In the genomic region with DNA sequence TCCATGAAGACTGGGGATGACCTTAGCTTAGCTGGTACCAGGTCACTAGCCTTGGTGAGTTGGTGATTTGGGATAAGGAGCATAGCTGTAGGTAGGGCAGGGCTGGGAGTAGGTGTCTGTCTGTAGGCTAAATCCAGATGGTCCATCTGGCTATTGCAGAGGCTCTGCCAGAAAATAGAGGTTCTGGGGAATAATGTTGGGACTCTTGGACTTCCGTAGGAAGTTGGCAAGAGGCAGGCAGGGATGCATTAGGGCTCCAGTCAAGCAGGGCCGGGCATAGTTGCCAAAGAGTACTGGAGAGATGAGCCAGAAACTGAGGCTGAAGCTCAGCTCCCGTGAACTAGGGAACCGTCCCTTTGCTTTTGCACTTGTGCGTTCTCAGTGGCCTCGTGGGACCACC, we compare ENCODE assay signal across 22 mouse cellular contexts.
DNase-seq lines count a peak whose midpoint lies in the region; ATAC-seq and TF ChIP-seq lines count a peak whose summit lies in the region.
"Had no signal": no experiment of that assay in that cellular context is flagged by ENCODE, and none has a peak within 500 bp of the region (broad histone marks: within the 10 kb centered on the region; RNA-seq: fewer than 3 reads in every experiment).

No protein-coding gene starts in this region.

- H3K4me3 ChIP-seq in left cerebral cortex, adult 2 months, result no peak overlapping the region
- H3K4me3 ChIP-seq: forebrain, embryonic 15.5 days; heart, adult 2 months; liver, embryonic 13.5 days; midbrain, embryonic 12.5 days; neural tube, embryonic 15.5 days had no signal

- DNase-seq in left cerebral cortex, adult 2 months (ENCODE audit: extremely low spot score in 1 of 2, low spot score in 2 of 2), result no peak
- DNase-seq in left cerebral cortex, postnatal 14 days (ENCODE audit: low spot score in 2 of 2), result no peak
- DNase-seq in cerebellum, adult 11-12 months, result peak; percentile 85
- peak; percentile 83 for DNase-seq in cerebellum, adult 9-10 months
- no peak for DNase-seq in kidney, postnatal 4 days
- no peak for DNase-seq in thymus, postnatal 4 days
- DNase-seq: adrenal gland, postnatal 14 days; gastrocnemius, postnatal 25 days; heart, adult 2 months; heart, postnatal 4 days; kidney, adult 2 months; liver, embryonic 13.5 days; lung, adult 2 months; lung, postnatal 14 days; spleen, adult 18-20 months had no signal

- no peak for TF ChIP-seq CTCF in left cerebral cortex, adult 2 months (IDR thresholded peaks at IDR 0.05)

- H3K27ac ChIP-seq in left cerebral cortex, adult 2 months, result peak overlapping the region; percentile 53; the same call in 1 of the 2 replicates
- H3K27ac ChIP-seq: heart, adult 2 months; hindbrain, embryonic 14.5 days; kidney, postnatal 0 days; liver, embryonic 13.5 days; midbrain, embryonic 12.5 days; neural tube, embryonic 15.5 days had no signal

- no peak for ATAC-seq in activated CD4-positive, CD25-positive, alpha-beta regulatory T cell, adult 4 months
- ATAC-seq: forebrain, embryonic 15.5 days; inflammation-experienced regulatory T-cells, adult 6 months had no signal

- intact Hi-C loops in left cerebral cortex, adult 2 months (cut with DNase I), result no loop called here
- intact Hi-C loops in left cerebral cortex, postnatal 14 days (cut with DNase I), result no loop called here

Comparison
In these comparisons a context has a peak if more than half of its experiments do, and no peak if none do; other contexts are left out.
1. DNase-seq: peak in cerebellum, adult 11-12 months (single experiment) and cerebellum, adult 9-10 months (single experiment); none in left cerebral cortex, adult 2 months (0 of 2), left cerebral cortex, postnatal 14 days (0 of 2), kidney, postnatal 4 days (0 of 2) and thymus, postnatal 4 days (single experiment).